Mouse (Mus musculus) spleen, adult 2 months (tissue): ENCODE measurements around the gene Rbfox1. TPM values are rescaled to one million over a fixed set of nuclear protein-coding genes. Genes with fewer than 3 reads are reported as not detected.

Experiments
- DNase-seq, 2 experiments: peaks; one replicate each; pipeline versions ENCODE4 v3.0.0 to v3.0.0-alpha.2; 2012 to 2021; ENCODE audit warnings: low spot score in 2 of 2, low read depth in 1 of 2
- H3K27ac ChIP-seq: fragments of 200-500 bp; 2 replicates; pipeline ENCODE4 v1.5.1; 2012; ENCODE audit warnings: low read length, inconsistent platforms; ENCODE audit not compliant: insufficient read depth
- H3K27me3 ChIP-seq: fragments of 200-500 bp; 2 replicates; pipeline ENCODE4 v1.6.1; 2012; ENCODE audit warnings: mild to moderate bottlenecking, moderate library complexity, low read length, inconsistent platforms; ENCODE audit not compliant: control insufficient read depth, insufficient read depth
- H3K36me3 ChIP-seq: fragments of 200-500 bp; 2 replicates; pipeline ENCODE4 v1.6.1; 2012; ENCODE audit warnings: mild to moderate bottlenecking, low read length, inconsistent platforms; ENCODE audit not compliant: control insufficient read depth, insufficient read depth
- H3K4me1 ChIP-seq: fragments of 200-500 bp; 2 replicates; pipeline ENCODE4 v1.6.1; 2011; ENCODE audit warnings: inconsistent platforms; ENCODE audit not compliant: control insufficient read depth, insufficient read depth, insufficient read length
- H3K4me3 ChIP-seq: fragments of 200-500 bp; 2 replicates; pipeline ENCODE4 v1.5.1; 2011; ENCODE audit warnings: mild to moderate bottlenecking, inconsistent platforms; ENCODE audit not compliant: insufficient read depth, insufficient read length; ENCODE audit errors: extremely low read depth
- CTCF ChIP-seq: fragments of 200-500 bp; IDR thresholded peaks from 2 replicates; pipeline ENCODE4 v1.5.1; 2011; ENCODE audit warnings: mild to moderate bottlenecking, inconsistent platforms; ENCODE audit not compliant: insufficient read depth, insufficient read length, insufficient replicate concordance; ENCODE audit errors: extremely low read depth
- POLR2A ChIP-seq: fragments of 200-500 bp; IDR thresholded peaks from 2 replicates; pipeline ENCODE4 v1.6.1; 2011; ENCODE audit warnings: low read depth, low read length, inconsistent platforms
- WGBS: fragments of 180-500 bp; shearing (Covaris S2); methylation state at CpG from one replicate; pipeline ENCODE4 v1.1.7; 2018; 5-methylcytosine and 5-hydroxymethylcytosine counted together
- polyA plus RNA-seq: library from polyadenylated mRNA; depleted of rRNA; stranded (reverse); fragments of >200 nt; gene quantifications from 2 replicates; pipeline ENCODE4 v1.2.3, GENCODE M21; 2012

The Rbfox1 gene
- polyA plus RNA-seq, 1 experiment, result 1.0 TPM

- Histone ChIP-seq H3K4me1 (no peaks in the 10 kb centered on the region), H3K27ac (no peak overlapping the region), H3K27me3 (no peaks in the 10 kb centered on the region), H3K36me3 (no peaks in the 10 kb centered on the region), H3K4me3 (no peak overlapping the region)
- TF ChIP-seq POLR2A (no peak), CTCF (no peak)
- WGBS, result 69% methylated on average over 4 of the region's 4 CpGs
- DNase-seq, result no peak
These were observed 399.2 kb downstream of the Rbfox1 start for GRCm38 (mm10) chr16:6284317-6284716.

- H3K4me3 ChIP-seq, result no peak overlapping the region
- no peaks in the 10 kb centered on the region for H3K27me3 ChIP-seq
- no peak overlapping the region for H3K27ac ChIP-seq
- no peak for TF ChIP-seq POLR2A
- TF ChIP-seq CTCF, result no peak
- no peaks in the 10 kb centered on the region for H3K36me3 ChIP-seq
- no peaks in the 10 kb centered on the region for H3K4me1 ChIP-seq
- 76% methylated on average over 2 of the region's 2 CpGs for WGBS
- no peak for DNase-seq
These were observed 402.5 kb downstream of the Rbfox1 start for GRCm38 (mm10) chr16:6287699-6288098.

DNA sequence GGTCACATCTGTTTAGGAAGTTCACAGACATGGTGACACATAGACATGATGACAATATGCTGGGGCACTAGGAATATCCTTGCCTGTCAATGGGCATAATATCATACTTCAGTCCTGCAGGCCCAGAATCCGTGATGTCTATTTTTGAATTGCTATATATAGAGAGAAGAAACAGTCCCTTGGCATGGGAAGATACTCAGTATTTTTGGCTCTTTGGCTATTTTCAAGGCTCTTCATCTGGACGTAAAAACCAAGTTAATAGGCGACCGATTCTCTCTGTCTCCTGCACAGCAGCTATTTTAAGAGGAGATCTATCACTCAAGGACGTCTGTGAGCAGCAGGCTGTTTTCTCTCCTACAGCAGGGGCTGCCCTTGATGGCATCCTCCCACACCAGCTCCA is 415.0 kb downstream of the Rbfox1 start:
- Histone ChIP-seq H3K4me3 (no peak overlapping the region), H3K27ac (no peak overlapping the region), H3K4me1 (no peaks in the 10 kb centered on the region), H3K27me3 (no peaks in the 10 kb centered on the region), H3K36me3 (no peaks in the 10 kb centered on the region)
- DNase-seq, result no peak
- no peak for TF ChIP-seq CTCF
- TF ChIP-seq POLR2A, result no peak
- WGBS, result 78% methylated on average over 5 of the region's 5 CpGs

GRCm38 (mm10) chr16:6303082-6303481 is 417.9 kb downstream of the Rbfox1 start:
- Histone ChIP-seq H3K36me3 (no peaks in the 10 kb centered on the region), H3K4me1 (no peaks in the 10 kb centered on the region), H3K27me3 (no peaks in the 10 kb centered on the region), H3K4me3 (no peak overlapping the region), H3K27ac (no peak overlapping the region)
- TF ChIP-seq CTCF (no peak), POLR2A (no peak)
- DNase-seq, result no peak
- WGBS, result 56% methylated on average over 1 of the region's 1 CpGs

DNA sequence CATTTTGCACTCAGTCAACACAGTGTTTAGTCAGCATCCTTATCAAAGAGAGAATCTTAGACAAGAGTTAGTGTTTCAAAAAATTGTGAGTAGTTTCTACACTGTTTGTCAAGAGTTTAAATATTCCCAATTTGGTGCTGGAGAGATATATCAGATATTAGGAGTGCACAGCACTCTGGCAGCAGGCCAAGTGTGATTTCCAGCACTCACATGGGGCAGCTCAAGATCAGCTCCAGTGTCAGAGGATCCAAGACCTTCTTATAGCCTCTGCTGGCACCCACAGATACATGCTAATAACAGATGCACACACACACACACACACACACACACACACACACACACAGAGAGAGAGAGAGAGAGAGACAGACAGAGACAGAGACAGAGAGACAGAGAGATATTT is 424.8 kb downstream of the Rbfox1 start:
- no peaks in the 10 kb centered on the region for H3K36me3 ChIP-seq
- TF ChIP-seq POLR2A (no peak), CTCF (no peak)

DNA sequence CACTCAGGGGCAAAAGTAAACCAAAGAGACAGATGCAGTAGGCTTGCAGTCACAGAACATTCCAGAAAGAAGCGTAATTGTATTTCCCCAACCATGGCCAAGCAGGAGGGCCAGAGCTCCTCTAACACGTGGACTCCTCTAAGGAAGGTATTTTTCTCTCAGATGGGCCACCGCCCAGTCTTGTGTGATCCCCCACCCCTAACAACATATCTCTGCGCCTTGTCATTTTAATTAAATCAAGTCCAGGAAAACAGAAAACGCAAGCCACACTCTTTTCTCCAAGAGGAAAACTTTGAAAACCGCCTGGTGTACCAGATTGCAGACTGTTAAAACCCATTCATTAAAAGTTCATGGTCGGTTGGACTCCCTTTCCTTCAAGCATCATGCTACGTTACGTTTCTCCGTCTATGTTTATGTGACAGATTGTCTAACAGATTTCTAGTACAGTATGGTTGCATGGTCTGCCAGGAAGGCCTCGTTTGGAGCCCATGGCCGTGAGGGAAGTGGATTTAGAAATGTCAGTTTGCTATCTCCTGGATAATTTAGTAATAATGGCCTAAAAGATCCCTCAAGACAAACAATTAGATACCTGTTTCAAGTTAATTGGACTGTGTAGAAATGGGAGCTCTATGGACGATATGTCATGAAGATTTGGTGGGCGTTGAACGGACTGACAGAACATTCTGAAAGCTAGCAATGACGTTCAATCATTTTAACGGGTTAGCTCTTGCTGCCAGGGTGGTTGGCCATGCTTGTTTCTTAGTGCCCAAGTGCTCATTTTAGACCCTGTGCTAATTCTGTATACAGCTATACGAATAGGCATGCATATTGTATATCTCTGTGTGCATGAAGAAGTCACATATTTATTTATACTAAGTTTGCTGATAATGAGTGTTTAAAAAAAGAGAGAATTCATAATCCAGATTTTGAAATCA is 425.9 kb downstream of the Rbfox1 start:
- H3K27me3 ChIP-seq, result no peaks in the 10 kb centered on the region
- no peak for DNase-seq
- WGBS, result 85% methylated on average over 18 of the region's 18 CpGs
- H3K36me3 ChIP-seq, result no peaks in the 10 kb centered on the region
- TF ChIP-seq CTCF (no peak), POLR2A (no peak)
- H3K4me3 ChIP-seq, result no peak overlapping the region
- no peak overlapping the region for H3K27ac ChIP-seq
- no peaks in the 10 kb centered on the region for H3K4me1 ChIP-seq

More for the DNA sequence above, 424.8 kb downstream of the Rbfox1 start:
- no peak for DNase-seq
- no peaks in the 10 kb centered on the region for H3K27me3 ChIP-seq
- no peak overlapping the region for H3K27ac ChIP-seq
- H3K4me1 ChIP-seq, result no peaks in the 10 kb centered on the region
- H3K4me3 ChIP-seq, result no peak overlapping the region

DNA sequence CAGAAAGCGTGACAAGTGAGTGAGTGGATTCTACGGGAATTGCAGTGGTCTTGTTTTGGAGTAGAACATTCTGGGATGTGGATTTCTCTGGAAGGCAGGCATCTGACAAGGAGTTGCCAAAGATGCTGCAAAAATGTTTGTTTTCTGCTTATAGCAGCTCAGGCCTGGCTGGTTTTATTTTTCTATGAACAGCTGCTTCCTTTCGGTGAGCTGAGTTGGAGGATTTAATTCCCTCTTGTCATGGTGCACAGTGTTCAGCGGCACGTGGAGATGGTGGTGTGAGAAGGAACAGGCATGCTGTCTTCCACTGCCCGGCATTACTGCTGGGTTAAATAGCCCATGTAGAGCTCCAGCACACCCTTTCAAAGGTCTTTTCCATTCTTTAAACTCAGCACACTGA is 428.5 kb downstream of the Rbfox1 start:
- TF ChIP-seq CTCF (no peak), POLR2A (no peak)
- 85% methylated on average over 6 of the region's 6 CpGs for WGBS
- Histone ChIP-seq H3K27me3 (no peaks in the 10 kb centered on the region), H3K27ac (no peak overlapping the region), H3K36me3 (no peaks in the 10 kb centered on the region), H3K4me3 (no peak overlapping the region), H3K4me1 (no peaks in the 10 kb centered on the region)
- no peak for DNase-seq
